Mouse (Mus musculus) heart, postnatal 0 days (tissue): Measurements from ENCODE around the gene Sult4a1. TPM values are rescaled to one million over a fixed set of nuclear protein-coding genes. Genes with fewer than 3 reads are reported as not detected.
"Not testable (repeated sequence)": the region's sequence is repeated elsewhere in the genome, so short reads cannot be mapped to it uniquely, and the experiment has no call there.

Experiments used
- ATAC-seq: fragments of 200-750 bp; cut with Nextera tagmentation; 2 replicates; pipeline ENCODE4 v1.8.0; 2017; ENCODE audit warnings: low read depth, moderate number of reproducible peaks, moderate library complexity; ENCODE audit not compliant: insufficient read depth
- DNase-seq: peaks from one replicate; pipeline ENCODE4 v3.0.0-alpha.2; 2016; ENCODE audit warnings: low spot score
- H3K27ac ChIP-seq: fragments of 300-500 bp; sonication (generic); 2 replicates; pipeline ENCODE4 v1.5.1; 2014; ENCODE audit warnings: low read depth, mild to moderate bottlenecking
- H3K27me3 ChIP-seq: fragments of 300-500 bp; sonication (generic); 2 replicates; pipeline ENCODE4 v1.6.1; 2014; ENCODE audit warnings: low read length, mixed read lengths; ENCODE audit not compliant: control insufficient read depth, insufficient read depth
- H3K36me3 ChIP-seq: fragments of 300-500 bp; sonication (generic); replicated peaks from 2 replicates; pipeline ENCODE4 v1.6.1; 2014; ENCODE audit warnings: low read length, mixed read lengths; ENCODE audit not compliant: control insufficient read depth, insufficient read depth
- H3K4me1 ChIP-seq: fragments of 300-500 bp; sonication (generic); 2 replicates; pipeline ENCODE4 v1.6.1; 2014; ENCODE audit warnings: antibody characterized with exemption; ENCODE audit not compliant: control insufficient read depth, insufficient read depth
- H3K4me2 ChIP-seq: fragments of 300-500 bp; sonication (generic); 2 replicates; pipeline ENCODE4 v1.6.1; 2014; ENCODE audit warnings: low read depth, mild to moderate bottlenecking, low read length, moderate library complexity
- H3K4me3 ChIP-seq: fragments of 300-500 bp; sonication (generic); 2 replicates; pipeline ENCODE4 v1.5.1; 2014; ENCODE audit warnings: low read depth, low read length
- H3K9ac ChIP-seq: fragments of 300-500 bp; sonication (generic); replicated peaks from 2 replicates; pipeline ENCODE4 v1.6.1; 2014; ENCODE audit warnings: low read depth, low read length, mixed read lengths
- H3K9me3 ChIP-seq: fragments of 300-500 bp; sonication (generic); replicated peaks from 2 replicates; pipeline ENCODE4 v1.6.1; 2016; ENCODE audit warnings: low read length; ENCODE audit not compliant: control insufficient read depth
- CTCF ChIP-seq: IDR thresholded peaks from 2 replicates; pipeline ENCODE4 v1.5.1; 2016; ENCODE audit warnings: antibody characterized with exemption, control low read depth, low read depth
- EP300 ChIP-seq: IDR thresholded peaks from 2 replicates; pipeline ENCODE4 v1.6.1; 2016; ENCODE audit warnings: antibody characterized with exemption, low read depth
- WGBS: fragments of 180-500 bp; shearing (Covaris S2); extraction: QIAGEN DNeasy Blood & Tissue Kit; methylation state at CpG from one replicate; pipeline ENCODE4 v1.1.7; 2014; 5-methylcytosine and 5-hydroxymethylcytosine counted together
- polyA plus RNA-seq: library from polyadenylated mRNA; unstranded; fragments of >200 nt; fragmentation: Nextera tagmentation; extraction: Ambion mirVana; gene quantifications from 2 replicates; pipeline ENCODE4 v1.2.1, GENCODE M21; 2015
- total RNA-seq: library from RNA; depleted of rRNA; stranded (reverse); fragments of >200 nt; gene quantifications from 2 replicates; pipeline ENCODE4 v1.2.3, GENCODE M21; 2014; ENCODE audit warnings: low replicate concordance

Gene Sult4a1
- total and polyA plus RNA-seq, 2 experiments from 2014 or later: 0.18 to 0.46 TPM

DNA sequence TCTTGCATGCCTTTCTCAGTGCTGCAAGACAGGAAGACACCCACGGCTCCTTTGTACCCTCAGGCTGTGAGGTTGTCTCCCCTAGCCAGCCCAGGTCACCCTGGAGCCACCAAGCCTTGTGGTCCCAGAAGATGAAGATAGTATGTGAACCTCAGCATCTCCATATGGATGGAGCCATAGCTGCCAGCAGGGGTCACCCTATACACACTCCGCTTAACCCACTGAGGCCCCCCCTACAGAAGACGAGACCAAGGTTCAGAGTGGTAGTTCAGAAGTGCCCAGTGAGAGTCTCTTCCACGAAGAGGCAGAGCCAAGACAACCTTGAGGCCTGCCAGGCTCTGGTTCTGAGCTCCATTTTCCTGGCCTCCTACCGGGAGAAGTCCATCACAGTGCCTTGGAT is 10.2 kb upstream of the Sult4a1 start:
- Histone ChIP-seq H3K9ac (no peak overlapping the region), H3K27ac (no peak overlapping the region), H3K9me3 (no peaks in the 10 kb centered on the region), H3K4me2 (no peak overlapping the region), H3K27me3 (no peaks in the 10 kb centered on the region), H3K4me1 (no peaks in the 10 kb centered on the region), H3K4me3 (no peak overlapping the region), H3K36me3 (no peaks in the 10 kb centered on the region)
- DNase-seq (no peak), ATAC-seq (no peak)
- TF ChIP-seq EP300 (no peak), CTCF (peak; percentile 55)
- WGBS: 44% methylated on average over 5 of the region's 5 CpGs

DNA sequence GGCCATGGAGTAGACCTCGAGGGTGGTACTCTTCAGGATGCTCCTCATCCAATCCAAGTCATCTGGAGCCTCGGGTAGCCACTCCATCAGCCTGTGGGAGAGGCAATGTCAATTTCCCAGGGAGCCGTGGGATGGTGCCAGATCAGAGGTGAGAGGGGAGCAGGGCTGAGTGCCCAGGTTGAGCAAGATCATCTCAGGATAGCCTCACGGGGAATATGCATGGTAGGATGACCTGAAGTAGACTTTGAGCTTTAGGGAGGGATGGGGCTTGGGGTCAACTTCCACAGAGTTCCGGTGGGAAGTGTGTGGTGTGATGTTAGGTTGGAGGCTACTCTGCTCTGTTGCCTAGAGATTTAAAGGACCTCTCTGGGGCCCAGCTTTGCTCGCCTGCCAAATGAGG is 8.3 kb upstream of the Sult4a1 start:
- no peak overlapping the region for H3K4me3 ChIP-seq
- H3K36me3 ChIP-seq: no peaks in the 10 kb centered on the region
- H3K9ac ChIP-seq: no peak overlapping the region
- no peak for TF ChIP-seq CTCF
- TF ChIP-seq EP300: no peak
- no peak overlapping the region for H3K27ac ChIP-seq
- H3K4me1 ChIP-seq: no peaks in the 10 kb centered on the region
- ATAC-seq: no peak
- DNase-seq: no peak
- H3K4me2 ChIP-seq: no peak overlapping the region
- no peaks in the 10 kb centered on the region for H3K27me3 ChIP-seq
- WGBS: 52% methylated on average over 6 of the region's 6 CpGs
- H3K9me3 ChIP-seq: no peaks in the 10 kb centered on the region

DNA sequence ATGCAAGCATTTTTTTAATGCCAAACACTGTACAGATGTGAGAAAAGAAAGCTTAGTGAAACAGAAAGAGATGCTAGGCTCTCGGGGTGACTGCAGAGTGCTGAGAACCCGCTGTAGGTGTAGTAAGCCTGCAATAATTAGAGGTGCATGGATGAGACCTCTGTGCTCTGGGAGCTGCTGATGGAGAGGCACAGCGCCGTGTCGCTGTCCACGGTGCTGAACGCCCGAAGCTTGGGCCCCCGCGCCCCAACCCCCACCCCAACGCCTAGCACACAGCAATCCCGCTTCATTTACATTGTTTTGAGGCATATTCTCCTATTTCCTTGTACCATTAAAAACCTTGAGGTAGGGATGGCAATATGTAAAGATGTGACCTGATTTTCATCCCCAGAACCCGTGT is 3.3 kb upstream of the Sult4a1 start:
- H3K4me1 ChIP-seq: peaks cover 5% of the 10 kb centered on the region; the same call in 1 of the 2 replicates
- peaks cover 39% of the 10 kb centered on the region for H3K27me3 ChIP-seq
- peak; percentile 25 for DNase-seq

DNA sequence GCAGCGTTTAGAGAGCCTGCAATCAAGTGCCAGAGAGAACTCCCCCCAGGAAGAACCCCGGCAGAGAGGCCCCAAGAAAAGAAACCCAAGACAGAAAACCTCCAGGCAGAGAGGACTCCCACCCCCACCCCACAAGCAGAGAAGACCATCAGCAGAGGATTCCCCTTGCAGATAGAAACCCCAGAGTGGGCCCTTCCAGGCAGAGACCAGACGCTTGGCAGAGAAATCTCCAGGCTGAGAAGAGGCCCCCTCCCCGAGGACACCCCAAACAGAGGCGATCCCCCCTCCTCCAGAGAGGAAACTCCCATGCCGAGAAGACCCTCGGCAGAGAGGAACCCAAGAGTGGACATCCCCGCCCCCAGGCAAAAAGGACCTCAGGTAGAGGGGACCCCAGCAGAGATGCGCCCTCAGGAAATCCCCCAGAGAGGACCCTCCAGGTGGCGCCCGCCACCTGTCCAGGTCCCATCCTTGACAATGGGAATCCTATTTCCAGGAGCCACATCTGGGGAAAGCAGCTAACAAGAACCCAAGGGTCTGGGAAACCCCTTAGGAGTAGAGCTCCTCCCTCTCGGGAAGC is 458 bp upstream of the Sult4a1 start:
- WGBS: 9% methylated on average over 12 of the region's 12 CpGs
- peak overlapping the region; percentile 44 for H3K4me3 ChIP-seq
- peak overlapping the region; percentile 62; the same call in 1 of the 2 replicates for H3K4me2 ChIP-seq

More for the DNA sequence above, 3.3 kb upstream of the Sult4a1 start:
- H3K36me3 ChIP-seq: no peaks in the 10 kb centered on the region
- no peak for TF ChIP-seq EP300
- no peak for TF ChIP-seq CTCF
- no peak; the same call in 1 of the 2 replicates for ATAC-seq
- no peaks in the 10 kb centered on the region for H3K9me3 ChIP-seq
- H3K4me2 ChIP-seq: no peak overlapping the region
- no peak overlapping the region for H3K27ac ChIP-seq
- WGBS: 5% methylated on average over 13 of the region's 13 CpGs
- no peak overlapping the region for H3K4me3 ChIP-seq
- no peak overlapping the region for H3K9ac ChIP-seq

DNA sequence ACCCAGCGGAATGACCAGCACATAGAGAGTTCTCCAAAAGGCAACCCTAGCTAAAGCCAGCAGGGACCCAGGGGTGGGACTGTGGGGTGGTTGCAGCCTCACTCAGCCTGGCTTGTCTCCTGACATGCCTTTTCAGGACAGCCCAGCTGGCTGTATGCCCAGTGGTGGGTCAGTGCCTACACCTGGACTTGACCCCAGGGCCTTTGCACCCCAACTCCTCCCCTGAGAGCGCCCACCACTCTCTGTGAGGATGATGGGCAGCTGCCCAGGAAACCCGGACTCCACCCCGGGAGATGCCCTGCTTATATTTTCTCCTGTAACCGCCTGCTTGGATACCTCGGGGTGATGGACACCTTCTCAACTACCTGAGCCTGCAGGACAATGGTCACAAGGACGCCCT is 928 bp downstream of the Sult4a1 start:
- ATAC-seq (no peak), DNase-seq (no peak)
- H3K4me2 ChIP-seq: no peak overlapping the region
- no peak overlapping the region for H3K27ac ChIP-seq
- H3K9me3 ChIP-seq: no peaks in the 10 kb centered on the region
- H3K27me3 ChIP-seq: peaks cover 46% of the 10 kb centered on the region
- WGBS: 67% methylated on average over 7 of the region's 7 CpGs
- H3K36me3 ChIP-seq: no peaks in the 10 kb centered on the region
- no peak for TF ChIP-seq EP300
- no peak for TF ChIP-seq CTCF
- no peak overlapping the region for H3K9ac ChIP-seq
- H3K4me3 ChIP-seq: no peak overlapping the region
- H3K4me1 ChIP-seq: peaks cover 5% of the 10 kb centered on the region; the same call in 1 of the 2 replicates

More for the DNA sequence above, 458 bp upstream of the Sult4a1 start:
- Histone ChIP-seq H3K27me3 (peaks cover 46% of the 10 kb centered on the region), H3K36me3 (no peaks in the 10 kb centered on the region), H3K4me1 (peaks cover 5% of the 10 kb centered on the region; the same call in 1 of the 2 replicates), H3K9me3 (no peaks in the 10 kb centered on the region), H3K9ac (no peak overlapping the region), H3K27ac (no peak overlapping the region)
- TF ChIP-seq EP300 (no peak), CTCF (no peak)
- ATAC-seq (no peak), DNase-seq (no peak)

DNA sequence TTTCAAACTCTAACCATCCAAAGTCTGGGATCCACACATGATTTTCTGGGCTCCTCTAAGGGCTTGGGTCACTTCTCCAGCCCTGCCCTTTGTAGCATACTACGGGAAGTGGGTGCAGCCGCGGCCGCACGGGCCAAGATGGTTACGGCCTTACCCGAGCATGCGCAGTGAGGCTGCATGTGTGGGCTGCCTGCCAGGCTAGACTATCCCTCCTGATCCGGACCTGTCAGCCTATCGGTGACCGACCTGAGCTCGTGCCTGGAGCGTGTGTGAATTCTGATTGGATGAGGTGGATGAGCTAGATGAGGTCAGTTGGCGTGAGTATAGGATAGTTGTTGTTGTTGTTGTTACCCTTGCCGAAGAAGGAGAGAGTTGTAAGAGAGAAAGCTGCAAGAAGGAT is 8.0 kb downstream of the Sult4a1 start:
- DNase-seq, H3K27ac ChIP-seq, H3K4me1 ChIP-seq, H3K9ac ChIP-seq, H3K36me3 ChIP-seq, ATAC-seq, H3K27me3 ChIP-seq, H3K4me3 ChIP-seq, H3K9me3 ChIP-seq, H3K4me2 ChIP-seq: not testable (repeated sequence)
- 74% methylated on average over 15 of the region's 15 CpGs for whole genome bisulfite sequencing
